Mouse (Mus musculus) forebrain, embryonic 14.5 days (tissue): ENCODE measurements at regions not wholly inside any gene's neighbourhood (a gene's known extent, or its start where the extent isn't known, plus 50 kb on each side); places are given as distances from the start of the nearest gene placed in this dataset.

Experiments
- ATAC-seq: fragments of 200-750 bp; cut with Nextera tagmentation; 2 replicates; pipeline ENCODE4 v1.8.0; 2017; ENCODE audit warnings: mild to moderate bottlenecking, moderate library complexity
- DNase-seq: peaks from one replicate; pipeline ENCODE4 v3.0.0-alpha.2; 2015; ENCODE audit warnings: low spot score
- H3K27ac ChIP-seq: fragments of 300-500 bp; sonication (generic); 2 replicates; pipeline ENCODE4 v1.5.1; 2014; ENCODE audit warnings: low read depth, mild to moderate bottlenecking, control low read depth, low read length, moderate library complexity
- H3K27me3 ChIP-seq: fragments of 300-500 bp; sonication (generic); replicated peaks from 2 replicates; pipeline ENCODE4 v1.6.1; 2014; ENCODE audit warnings: low read length, control low read depth, mixed read lengths; ENCODE audit not compliant: control insufficient read depth, insufficient read depth
- H3K36me3 ChIP-seq: fragments of 300-500 bp; sonication (generic); 2 replicates; pipeline ENCODE4 v1.6.1; 2014; ENCODE audit warnings: low read length, control low read depth; ENCODE audit not compliant: control insufficient read depth, insufficient read depth
- H3K4me1 ChIP-seq: fragments of 300-500 bp; sonication (generic); 2 replicates; pipeline ENCODE4 v1.6.1; 2014; ENCODE audit warnings: antibody characterized with exemption, low read length, control low read depth; ENCODE audit not compliant: control insufficient read depth, insufficient read depth
- H3K4me2 ChIP-seq: fragments of 300-500 bp; sonication (generic); 2 replicates; pipeline ENCODE4 v1.6.1; 2014; ENCODE audit warnings: mild to moderate bottlenecking, control low read depth, low read length
- H3K4me3 ChIP-seq: fragments of 300-500 bp; sonication (generic); 2 replicates; pipeline ENCODE4 v1.5.1; 2014; ENCODE audit warnings: low read depth, low read length, control low read depth
- H3K9ac ChIP-seq: fragments of 300-500 bp; sonication (generic); 2 replicates; pipeline ENCODE4 v1.6.1; 2014; ENCODE audit warnings: mild to moderate bottlenecking, low read length, control low read depth, moderate library complexity
- H3K9me3 ChIP-seq: fragments of 300-500 bp; sonication (generic); replicated peaks from 2 replicates; pipeline ENCODE4 v1.6.1; 2016; ENCODE audit warnings: low read length, control low read depth, mixed read lengths; ENCODE audit not compliant: control insufficient read depth
- WGBS: fragments of 180-500 bp; shearing (Covaris S2); extraction: QIAGEN DNeasy Blood & Tissue Kit; methylation state at CpG from one replicate; pipeline ENCODE4 v1.1.7; 2014; 5-methylcytosine and 5-hydroxymethylcytosine counted together

DNA sequence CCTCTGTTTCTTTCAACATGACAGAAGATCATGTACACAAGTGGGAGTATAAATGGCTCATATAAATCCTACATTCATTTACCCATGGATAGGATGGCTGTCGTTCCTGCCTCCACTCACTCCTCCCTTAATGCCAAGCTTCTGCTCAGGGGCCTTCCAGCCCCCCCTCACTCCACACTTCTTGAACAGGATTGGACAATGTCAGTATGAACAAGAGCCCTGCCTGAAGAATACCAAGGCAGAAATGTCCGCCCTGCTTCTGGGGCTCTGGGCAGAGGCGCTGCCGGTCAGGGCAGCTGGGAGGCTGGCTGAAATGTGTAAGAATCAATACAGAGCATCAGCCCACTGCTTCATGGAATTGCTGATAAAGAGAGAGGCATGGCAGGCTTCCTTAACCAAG is 269.0 kb upstream of the Onecut1 start:
- H3K4me3 ChIP-seq: no peak overlapping the region
- H3K36me3 ChIP-seq: no peaks in the 10 kb centered on the region
- DNase-seq: no peak
- H3K27ac ChIP-seq: no peak overlapping the region
- no peaks in the 10 kb centered on the region for H3K4me1 ChIP-seq
- 73% methylated on average over 4 of the region's 4 CpGs for WGBS
- H3K4me2 ChIP-seq: no peak overlapping the region
- no peaks in the 10 kb centered on the region for H3K9me3 ChIP-seq
- H3K27me3 ChIP-seq: no peaks in the 10 kb centered on the region
- H3K9ac ChIP-seq: no peak overlapping the region
- ATAC-seq: no peak

DNA sequence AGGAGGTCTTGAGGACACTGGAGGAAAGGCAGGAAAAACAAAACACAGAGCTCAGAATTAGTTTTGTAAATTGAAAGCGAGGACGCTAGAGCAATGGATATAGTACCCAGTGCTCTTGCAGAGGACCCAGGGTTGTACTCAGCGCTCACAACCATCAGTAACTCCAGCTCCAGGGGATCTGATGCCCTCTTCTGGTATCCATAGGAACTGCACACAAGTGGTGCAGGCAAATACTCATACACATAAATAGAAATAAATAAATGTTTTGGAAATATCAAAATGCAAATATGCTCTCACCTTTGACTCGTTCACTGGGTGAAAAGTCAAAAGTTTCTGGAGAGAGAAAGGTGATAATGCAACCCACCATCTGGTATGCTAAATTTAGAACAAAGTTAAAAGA is 267.8 kb upstream of the Onecut1 start:
- H3K36me3 ChIP-seq: no peaks in the 10 kb centered on the region
- DNase-seq (no peak), ATAC-seq (no peak)
- no peaks in the 10 kb centered on the region for H3K9me3 ChIP-seq
- no peak overlapping the region for H3K4me3 ChIP-seq
- no peak overlapping the region for H3K9ac ChIP-seq
- H3K27me3 ChIP-seq: no peaks in the 10 kb centered on the region
- WGBS: 90% methylated on average over 4 of the region's 4 CpGs
- no peak overlapping the region for H3K4me2 ChIP-seq
- no peaks in the 10 kb centered on the region for H3K4me1 ChIP-seq
- H3K27ac ChIP-seq: no peak overlapping the region

DNA sequence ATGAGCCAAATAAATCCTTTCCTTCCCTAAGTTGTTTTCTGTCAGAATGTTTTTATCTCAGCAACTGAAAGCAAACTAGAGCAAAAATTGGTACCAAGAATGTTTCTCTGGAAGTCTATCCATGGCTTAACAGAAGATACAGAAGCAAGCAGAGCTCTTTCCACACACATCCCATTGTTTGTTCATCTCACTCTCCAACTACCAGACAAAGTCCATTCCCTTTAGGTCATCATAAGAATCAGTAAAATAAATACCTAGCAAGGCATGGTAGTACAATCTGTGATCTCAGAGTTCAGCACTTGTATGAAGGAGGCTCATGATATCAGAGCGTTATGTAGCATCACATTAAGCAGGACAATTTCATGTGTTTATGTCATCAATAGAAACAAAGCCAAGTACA is 257.3 kb upstream of the Onecut1 start:
- H3K4me1 ChIP-seq: no peaks in the 10 kb centered on the region
- DNase-seq (no peak), ATAC-seq (no peak)
- H3K4me3 ChIP-seq: no peak overlapping the region
- H3K9me3 ChIP-seq: no peaks in the 10 kb centered on the region
- H3K27ac ChIP-seq: no peak overlapping the region
- H3K4me2 ChIP-seq: no peak overlapping the region
- no peaks in the 10 kb centered on the region for H3K36me3 ChIP-seq
- H3K27me3 ChIP-seq: no peaks in the 10 kb centered on the region
- H3K9ac ChIP-seq: no peak overlapping the region
- WGBS: 90% methylated on average over 1 of the region's 1 CpGs

DNA sequence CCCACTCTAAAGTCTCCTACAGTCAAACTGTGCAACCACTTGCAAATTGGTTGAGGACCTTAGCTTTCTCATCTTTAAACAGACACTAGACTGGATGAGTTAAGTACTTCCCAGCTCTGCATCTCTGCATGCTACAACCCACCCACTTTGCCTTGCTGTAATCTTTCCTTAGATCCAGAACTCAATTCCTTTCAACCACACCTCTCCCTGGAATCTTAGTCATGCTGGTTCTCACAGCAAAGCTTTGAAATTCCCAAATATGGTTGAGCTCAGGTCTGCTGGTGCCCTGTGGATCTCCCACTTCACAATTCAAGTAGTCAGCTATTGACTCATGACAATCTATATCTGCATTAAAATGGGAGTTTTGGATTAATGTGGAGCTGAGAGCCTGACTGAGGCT is 239.8 kb upstream of the Onecut1 start:
- H3K4me3 ChIP-seq: no peak overlapping the region
- DNase-seq: no peak
- ATAC-seq: no peak
- H3K9ac ChIP-seq: no peak overlapping the region
- no peak overlapping the region for H3K4me2 ChIP-seq
- no peaks in the 10 kb centered on the region for H3K27me3 ChIP-seq
- H3K36me3 ChIP-seq: no peaks in the 10 kb centered on the region
- H3K9me3 ChIP-seq: no peaks in the 10 kb centered on the region
- no peak overlapping the region for H3K27ac ChIP-seq
- no peaks in the 10 kb centered on the region for H3K4me1 ChIP-seq

DNA sequence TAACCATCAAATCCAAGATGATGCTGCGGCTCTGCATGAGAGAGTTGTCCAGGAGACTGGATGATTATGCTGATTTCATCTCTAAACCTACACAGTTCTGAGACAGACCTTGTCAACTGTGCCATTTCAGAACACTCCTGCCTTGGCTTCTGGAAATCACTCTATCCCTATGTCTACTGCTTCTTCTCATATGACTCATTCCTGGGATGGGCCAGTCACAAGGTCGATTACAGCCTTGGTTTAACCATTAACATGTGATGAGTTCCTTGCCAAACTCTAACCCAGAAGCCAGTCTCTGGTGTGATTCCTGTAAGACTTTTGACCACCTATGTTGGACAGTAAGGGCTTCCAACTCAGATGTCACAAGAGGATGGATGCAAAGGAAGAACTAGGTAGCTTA is 216.3 kb upstream of the Onecut1 start:
- Histone ChIP-seq H3K36me3 (no peaks in the 10 kb centered on the region), H3K27ac (no peak overlapping the region), H3K4me2 (no peak overlapping the region), H3K9ac (no peak overlapping the region), H3K4me3 (no peak overlapping the region), H3K27me3 (no peaks in the 10 kb centered on the region), H3K4me1 (no peaks in the 10 kb centered on the region), H3K9me3 (no peaks in the 10 kb centered on the region)
- 82% methylated on average over 2 of the region's 2 CpGs for WGBS
- DNase-seq: no peak
- no peak for ATAC-seq

DNA sequence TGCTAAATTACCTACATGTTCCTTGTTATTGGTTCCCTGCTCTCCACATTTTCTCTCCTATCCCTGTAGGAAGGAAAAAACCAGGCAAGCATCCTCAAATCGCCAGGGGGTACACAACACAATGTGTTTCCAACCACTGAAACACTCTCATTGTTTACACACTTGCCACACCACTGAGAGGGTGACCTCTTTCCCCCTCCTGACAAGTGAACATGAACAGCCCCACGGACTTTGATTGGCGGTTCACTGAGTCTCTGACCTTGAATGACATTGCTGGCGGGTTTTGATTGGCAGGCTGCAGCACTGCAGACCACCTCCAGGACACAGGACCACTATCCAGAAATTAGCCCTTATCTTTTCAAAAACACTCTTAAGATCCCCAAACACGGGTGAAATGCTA is 211.7 kb upstream of the Onecut1 start:
- H3K4me1 ChIP-seq: no peaks in the 10 kb centered on the region
- H3K27ac ChIP-seq: no peak overlapping the region
- no peaks in the 10 kb centered on the region for H3K36me3 ChIP-seq
- no peak overlapping the region for H3K9ac ChIP-seq
- no peak overlapping the region for H3K4me3 ChIP-seq
- H3K4me2 ChIP-seq: no peak overlapping the region
- WGBS: 47% methylated on average over 5 of the region's 5 CpGs
- no peaks in the 10 kb centered on the region for H3K27me3 ChIP-seq
- H3K9me3 ChIP-seq: no peaks in the 10 kb centered on the region
- no peak for ATAC-seq
- DNase-seq: no peak

DNA sequence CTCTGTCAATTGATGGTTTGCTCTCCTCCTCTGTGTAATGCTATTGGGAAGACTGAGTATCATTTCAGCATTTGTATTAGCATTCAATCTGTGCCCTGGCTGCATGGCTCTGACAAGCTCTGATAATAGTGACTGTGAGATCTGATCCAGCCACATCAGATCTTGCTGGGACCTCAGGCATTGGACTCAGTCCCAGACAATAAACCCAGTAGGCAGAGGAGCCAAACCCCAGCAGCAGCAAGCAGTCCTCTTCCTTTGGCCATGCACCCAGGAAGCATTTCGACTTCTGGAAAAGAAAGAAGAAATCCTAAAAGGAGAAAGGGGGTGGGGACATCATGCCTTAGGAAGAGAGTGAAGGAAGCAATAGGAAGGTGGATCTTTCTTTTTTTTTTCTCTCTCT is 205.8 kb upstream of the Onecut1 start:
- Histone ChIP-seq H3K27ac (no peak overlapping the region), H3K4me2 (no peak overlapping the region), H3K9ac (no peak overlapping the region), H3K27me3 (no peaks in the 10 kb centered on the region), H3K36me3 (no peaks in the 10 kb centered on the region), H3K4me1 (no peaks in the 10 kb centered on the region), H3K9me3 (no peaks in the 10 kb centered on the region), H3K4me3 (no peak overlapping the region)
- WGBS: 60% methylated on average over 1 of the region's 1 CpGs
- no peak for ATAC-seq
- DNase-seq: no peak

DNA sequence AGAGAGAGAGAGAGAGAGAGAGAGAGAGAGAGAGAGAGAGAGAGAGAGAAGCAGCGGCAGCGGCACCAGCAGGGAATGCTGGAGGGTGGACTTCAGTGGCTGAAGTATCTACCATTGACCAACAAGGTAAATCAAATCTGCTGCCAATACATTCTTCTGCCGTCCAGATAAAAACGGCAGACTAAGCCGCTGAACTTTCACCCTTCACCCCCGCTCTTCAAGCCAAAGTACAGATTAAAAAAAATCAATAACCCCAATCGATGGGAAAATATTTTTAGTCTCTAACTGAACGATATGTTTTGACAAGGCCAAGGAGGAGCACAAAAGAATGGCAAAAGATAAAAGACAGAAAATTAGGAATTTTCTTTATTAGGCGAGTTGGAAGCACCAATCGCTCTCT is 205.3 kb upstream of the Onecut1 start:
- Histone ChIP-seq H3K4me1 (no peaks in the 10 kb centered on the region), H3K27me3 (no peaks in the 10 kb centered on the region), H3K36me3 (no peaks in the 10 kb centered on the region), H3K4me2 (no peak overlapping the region), H3K4me3 (no peak overlapping the region), H3K9me3 (no peaks in the 10 kb centered on the region), H3K9ac (no peak overlapping the region), H3K27ac (no peak overlapping the region)
- WGBS: 87% methylated on average over 10 of the region's 10 CpGs
- DNase-seq (no peak), ATAC-seq (no peak)

DNA sequence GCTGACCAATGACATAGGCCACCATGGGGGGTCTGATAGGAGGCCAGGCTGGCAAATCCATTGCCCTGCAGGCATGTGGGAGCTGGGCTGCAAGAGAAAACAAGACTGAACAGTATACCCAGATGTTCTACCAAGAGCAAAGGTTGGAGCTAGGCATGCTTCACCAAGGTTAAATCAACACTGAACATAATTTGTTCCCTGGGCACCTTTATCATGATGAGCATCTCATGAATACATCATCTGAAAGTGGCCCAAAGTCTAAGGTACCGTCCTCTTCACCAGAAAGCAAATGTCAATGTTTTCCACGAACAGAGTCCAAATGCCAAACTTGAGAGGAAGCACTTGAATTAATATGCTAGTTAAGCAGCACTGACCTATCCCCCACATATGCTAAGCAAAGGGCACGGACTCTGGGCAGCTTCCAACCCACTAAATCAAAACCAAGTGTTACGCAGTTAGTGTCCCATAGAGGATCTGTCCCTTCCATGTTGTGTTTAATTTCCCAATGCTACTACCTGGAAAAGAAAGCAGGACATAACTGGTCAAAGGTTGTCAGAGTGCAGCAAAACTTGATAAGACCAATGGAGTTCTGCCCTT is 190.3 kb upstream of the Onecut1 start:
- Histone ChIP-seq H3K27ac (no peak overlapping the region), H3K4me2 (no peak overlapping the region)
- no peak for DNase-seq

More for the DNA sequence above, 190.3 kb upstream of the Onecut1 start:
- Histone ChIP-seq H3K9me3 (no peaks in the 10 kb centered on the region), H3K27me3 (no peaks in the 10 kb centered on the region), H3K4me1 (no peaks in the 10 kb centered on the region), H3K36me3 (no peaks in the 10 kb centered on the region), H3K4me3 (no peak overlapping the region), H3K9ac (no peak overlapping the region)
- WGBS: 88% methylated on average over 4 of the region's 4 CpGs
- ATAC-seq: no peak
